Mouse (Mus musculus): ENCODE data around the gene Olfr630. TPM values are rescaled to one million over a fixed set of nuclear protein-coding genes. Genes with fewer than 3 reads are reported as not detected.
"Not testable (repeated sequence)": the region's sequence is repeated elsewhere in the genome, so short reads cannot be mapped to it uniquely, and the experiment has no call there.

Gene Olfr630
- polyA plus RNA-seq, 1 experiment from 2014 or later, result not detected

GRCm38 (mm10) chr7:103771494-103771893 lies 14.4 kb upstream of the Olfr630 start, which contains the start of gene Olfr69:
Gene Olfr69 (minus strand): TSS chr7:103771594.
- Histone ChIP-seq H3K9ac (ENCODE audit: low read depth, low read length) (no peak within 1 kb of the TSS), H3K27me3 (ENCODE audit: insufficient read depth, low read length) (no peaks in the 10 kb centered on the region), H3K36me3 (ENCODE audit: insufficient read depth, low read length) (no peaks in the 10 kb centered on the region), H3K4me1 (replicated peaks; ENCODE audit: insufficient read depth, low read length) (no peaks in the 10 kb centered on the region), H3K9me3 (replicated peaks; ENCODE audit: low read length) (no peaks in the 10 kb centered on the region), H3K4me3 (replicated peaks; ENCODE audit: low read depth, low read length) (no peak within 1 kb of the TSS), H3K4me2 (ENCODE audit: low read length) (no peak within 1 kb of the TSS), H3K27ac (no peak within 1 kb of the TSS)
- DNase-seq (ENCODE audit: low spot score) (no peak), ATAC-seq (replicated peaks; ENCODE audit: low FRiP score, low read depth) (no peak)
- TF ChIP-seq CTCF (IDR thresholded peaks at IDR 0.05; ENCODE audit: low read depth), result no peak
- 73% methylated on average over 2 of the region's 2 CpGs for WGBS

DNA sequence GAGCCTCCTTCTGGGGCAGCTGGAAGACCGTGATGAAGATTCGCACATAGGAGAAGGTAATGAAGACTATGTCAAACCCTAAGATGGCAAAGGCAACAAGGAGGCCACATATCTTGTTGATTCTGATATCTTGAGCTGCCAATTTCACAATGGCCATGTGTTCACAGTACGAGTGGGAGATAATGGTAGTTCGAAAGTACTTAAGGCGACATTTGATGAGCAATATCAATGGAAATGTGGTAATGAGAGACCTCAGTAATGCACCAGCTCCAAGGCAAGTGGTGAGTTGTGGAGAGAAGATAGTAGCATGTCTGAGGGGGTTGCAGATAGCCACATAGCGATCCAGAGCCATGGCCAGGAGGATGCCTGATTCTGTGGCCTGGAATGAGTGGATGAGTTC lies 10.6 kb upstream of the Olfr630 start:
- not testable (repeated sequence) for H3K4me2 ChIP-seq (ENCODE audit: low read length)
- WGBS, result 91% methylated on average over 4 of the region's 6 CpGs

GRCm38 (mm10) chr7:103762212-103762611 lies 5.1 kb upstream of the Olfr630 start:
- 81% methylated on average over 6 of the region's 6 CpGs for WGBS
- ATAC-seq (replicated peaks; ENCODE audit: low FRiP score, low read depth); H3K36me3 ChIP-seq (ENCODE audit: insufficient read depth, low read length); DNase-seq (ENCODE audit: low spot score); H3K27me3 ChIP-seq (ENCODE audit: insufficient read depth, low read length); H3K9me3 ChIP-seq (replicated peaks; ENCODE audit: low read length); H3K4me1 ChIP-seq (replicated peaks; ENCODE audit: insufficient read depth, low read length); H3K4me2 ChIP-seq (ENCODE audit: low read length); H3K4me3 ChIP-seq (replicated peaks; ENCODE audit: low read depth, low read length); H3K9ac ChIP-seq (ENCODE audit: low read depth, low read length); H3K27ac ChIP-seq: not testable (repeated sequence)

More for the DNA sequence above, 10.6 kb upstream of the Olfr630 start:
- not testable (repeated sequence) for H3K9ac ChIP-seq (ENCODE audit: low read depth, low read length); DNase-seq (ENCODE audit: low spot score); H3K27me3 ChIP-seq (ENCODE audit: insufficient read depth, low read length); ATAC-seq (replicated peaks; ENCODE audit: low FRiP score, low read depth); H3K36me3 ChIP-seq (ENCODE audit: insufficient read depth, low read length); H3K9me3 ChIP-seq (replicated peaks; ENCODE audit: low read length); H3K4me1 ChIP-seq (replicated peaks; ENCODE audit: insufficient read depth, low read length); H3K4me3 ChIP-seq (replicated peaks; ENCODE audit: low read depth, low read length); H3K27ac ChIP-seq

DNA sequence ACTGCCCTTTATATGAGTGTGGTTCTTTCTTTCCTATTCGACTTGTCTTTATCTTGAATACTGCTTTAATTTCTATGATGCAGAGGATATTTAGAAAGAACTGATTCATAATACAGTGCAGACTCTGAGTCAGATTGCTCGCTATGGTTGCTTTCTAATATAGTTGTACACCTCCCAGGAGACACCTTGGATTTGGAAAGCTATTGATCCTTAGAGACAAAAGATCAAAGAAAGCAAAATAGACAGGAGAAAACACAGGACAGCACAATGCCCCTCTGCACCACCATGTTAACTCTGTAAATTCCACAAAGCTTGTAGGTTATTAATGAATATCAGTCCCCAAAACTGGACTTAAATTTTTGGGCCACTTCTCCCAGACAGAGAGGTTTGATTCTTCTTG lies 12.3 kb downstream of the Olfr630 start, which contains the start of gene Olfr629:
Olfr629 (minus strand) TSS at position 101 of the 400 bp plus-strand sequence.
- H3K9ac ChIP-seq (ENCODE audit: low read depth, low read length), result no peak within 1 kb of the TSS
- no peak within 1 kb of the TSS for H3K4me3 ChIP-seq (replicated peaks; ENCODE audit: low read depth, low read length)
- TF ChIP-seq CTCF (IDR thresholded peaks at IDR 0.05; ENCODE audit: low read depth), result no peak
- H3K27me3 ChIP-seq (ENCODE audit: insufficient read depth, low read length), result no peaks in the 10 kb centered on the region
- H3K27ac ChIP-seq, result no peak within 1 kb of the TSS
- no peaks in the 10 kb centered on the region for H3K4me1 ChIP-seq (replicated peaks; ENCODE audit: insufficient read depth, low read length)
- ATAC-seq (replicated peaks; ENCODE audit: low FRiP score, low read depth) (no peak), DNase-seq (ENCODE audit: low spot score) (no peak)
- H3K36me3 ChIP-seq (ENCODE audit: insufficient read depth, low read length), result no peaks in the 10 kb centered on the region
- H3K9me3 ChIP-seq (replicated peaks; ENCODE audit: low read length), result no peaks in the 10 kb centered on the region
- no peak within 1 kb of the TSS for H3K4me2 ChIP-seq (ENCODE audit: low read length)
- WGBS, result 74% methylated on average over 2 of the region's 2 CpGs

DNA sequence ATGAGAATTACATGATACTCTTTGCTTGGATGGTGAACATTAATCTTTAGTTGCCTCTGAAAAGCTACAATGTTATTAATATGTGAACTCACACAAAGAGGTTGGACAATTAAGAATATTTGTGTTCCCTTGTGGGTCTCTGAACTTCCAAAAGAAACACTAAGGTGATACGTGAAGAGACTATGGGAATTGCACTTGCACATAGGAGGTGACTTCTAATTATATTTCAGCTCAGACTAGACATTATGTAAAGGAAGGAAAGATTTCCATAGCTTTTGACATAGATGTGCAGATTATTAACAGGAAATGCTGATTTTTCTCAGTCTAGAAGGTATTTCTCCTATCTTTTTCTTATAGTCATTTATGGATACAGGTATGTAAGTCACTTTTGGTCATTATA lies 27.1 kb downstream of the Olfr630 start, which contains the start of gene Olfr628:
Olfr628 (plus strand) TSS at position 301 of the 400 bp plus-strand sequence.
- Histone ChIP-seq H3K9ac (ENCODE audit: low read depth, low read length) (no peak within 1 kb of the TSS), H3K4me2 (ENCODE audit: low read length) (no peak within 1 kb of the TSS), H3K27me3 (ENCODE audit: insufficient read depth, low read length) (no peaks in the 10 kb centered on the region), H3K9me3 (replicated peaks; ENCODE audit: low read length) (no peaks in the 10 kb centered on the region), H3K27ac (no peak within 1 kb of the TSS), H3K4me3 (replicated peaks; ENCODE audit: low read depth, low read length) (no peak within 1 kb of the TSS), H3K4me1 (replicated peaks; ENCODE audit: insufficient read depth, low read length) (no peaks in the 10 kb centered on the region), H3K36me3 (ENCODE audit: insufficient read depth, low read length) (no peaks in the 10 kb centered on the region)
- no peak for DNase-seq (ENCODE audit: low spot score)
- ATAC-seq (replicated peaks; ENCODE audit: low FRiP score, low read depth), result no peak
- TF ChIP-seq CTCF (IDR thresholded peaks at IDR 0.05; ENCODE audit: low read depth), result no peak
- WGBS, result 93% methylated on average over 1 of the region's 1 CpGs

DNA sequence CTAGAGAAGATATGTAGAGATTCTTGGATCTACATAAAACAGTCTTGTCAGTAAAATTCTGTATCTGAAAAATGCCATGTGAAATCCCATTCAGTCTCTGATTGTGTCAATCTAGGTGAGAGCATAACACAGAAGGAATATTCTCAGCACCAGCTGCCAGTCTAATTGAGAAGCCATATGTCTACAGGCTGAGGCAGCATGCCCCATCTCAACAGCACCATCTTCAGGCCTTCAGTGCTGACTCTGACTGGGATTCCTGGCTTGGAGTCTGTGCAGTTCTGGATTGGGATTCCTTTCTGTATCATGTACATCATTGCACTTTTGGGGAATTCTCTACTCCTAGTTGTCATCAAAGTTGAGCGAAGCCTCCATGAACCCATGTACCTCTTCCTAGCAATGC lies 40.7 kb downstream of the Olfr630 start:
- ATAC-seq (replicated peaks; ENCODE audit: low FRiP score, low read depth); H3K27me3 ChIP-seq (ENCODE audit: insufficient read depth, low read length); H3K4me2 ChIP-seq (ENCODE audit: low read length); H3K9me3 ChIP-seq (replicated peaks; ENCODE audit: low read length); H3K36me3 ChIP-seq (ENCODE audit: insufficient read depth, low read length); DNase-seq (ENCODE audit: low spot score); H3K9ac ChIP-seq (ENCODE audit: low read depth, low read length); H3K4me1 ChIP-seq (replicated peaks; ENCODE audit: insufficient read depth, low read length); H3K27ac ChIP-seq; H3K4me3 ChIP-seq (replicated peaks; ENCODE audit: low read depth, low read length): not testable (repeated sequence)
- WGBS, result 95% methylated on average over 1 of the region's 1 CpGs

DNA sequence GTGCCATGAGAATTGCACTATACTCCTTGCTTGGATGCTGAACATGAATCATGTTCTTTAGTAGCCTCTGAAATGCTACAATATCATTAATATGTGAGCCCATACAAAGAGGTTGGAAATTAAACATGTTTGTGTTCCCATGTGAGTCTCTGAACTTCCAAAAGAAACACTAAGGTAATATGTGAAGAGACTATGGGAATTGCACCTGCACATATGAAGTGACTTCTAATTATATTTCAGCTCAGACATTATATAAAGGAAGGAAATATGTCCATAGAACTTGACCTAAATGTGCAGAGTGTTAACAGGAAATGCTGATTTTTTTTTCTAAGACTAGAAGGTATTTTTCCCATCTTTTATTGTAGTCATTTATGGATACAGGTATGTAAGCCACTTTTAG lies 42.8 kb downstream of the Olfr630 start, which contains the start of gene Olfr243:
Olfr243 (plus strand) TSS at position 301 of the 400 bp plus-strand sequence.
- Histone ChIP-seq H3K27ac (no peak within 1 kb of the TSS), H3K4me3 (replicated peaks; ENCODE audit: low read depth, low read length) (no peak within 1 kb of the TSS), H3K4me2 (ENCODE audit: low read length) (no peak within 1 kb of the TSS), H3K36me3 (ENCODE audit: insufficient read depth, low read length) (no peaks in the 10 kb centered on the region), H3K9me3 (replicated peaks; ENCODE audit: low read length) (no peaks in the 10 kb centered on the region), H3K27me3 (ENCODE audit: insufficient read depth, low read length) (no peaks in the 10 kb centered on the region), H3K4me1 (replicated peaks; ENCODE audit: insufficient read depth, low read length) (no peaks in the 10 kb centered on the region), H3K9ac (ENCODE audit: low read depth, low read length) (no peak within 1 kb of the TSS)
- ATAC-seq (replicated peaks; ENCODE audit: low FRiP score, low read depth) (no peak), DNase-seq (ENCODE audit: low spot score) (no peak)
- TF ChIP-seq CTCF (IDR thresholded peaks at IDR 0.05; ENCODE audit: low read depth), result no peak
